In genomic region chr10:71127951-71128331, GRCm38 (mm10) we compare ENCODE assay signal across 19 mouse cellular contexts. TPM values are rescaled to one million over a fixed set of nuclear protein-coding genes. Genes with fewer than 3 reads are reported as not detected.
DNase-seq lines count a peak whose midpoint lies in the region; TF ChIP-seq lines count a peak whose summit lies in the region.
"Had no signal": no experiment of that assay in that cellular context is flagged by ENCODE, and none has a peak within 500 bp of the region (broad histone marks: within the 10 kb centered on the region; RNA-seq: fewer than 3 reads in every experiment).

No protein-coding gene starts in this region.

- peak; percentile 3 for DNase-seq in retina, postnatal 1 day
- no peak for DNase-seq in retina, embryonic 14.5 days (ENCODE audit: low spot score)
- DNase-seq in kidney, adult 18-20 months: peak; percentile 69
- DNase-seq in kidney, postnatal 10 days: peak; percentile 71
- DNase-seq in layer of hippocampus, adult 9-10 months (ENCODE audit: low spot score): no peak
- DNase-seq in cerebellum, adult 2 months: no peak
- no peak for DNase-seq in urinary bladder, postnatal 36 days (ENCODE audit: low spot score in 2 of 2)
- DNase-seq: adrenal gland, postnatal 36 days; cerebellum, adult 8-10 months; gastrocnemius, postnatal 14 days; heart, postnatal 10 days; lung, adult 18-20 months; lung, postnatal 4 days; thymus, postnatal 36 days had no signal

- H3K27ac ChIP-seq in cerebellum, adult 2 months (ENCODE audit: insufficient read depth, low read length): no peak overlapping the region
- H3K27ac ChIP-seq: embryonic facial prominence, embryonic 13.5 days; heart, embryonic 10.5 days; hindbrain, embryonic 12.5 days; limb, embryonic 10.5 days; midbrain, embryonic 12.5 days had no signal

- TF ChIP-seq POLR2A in cerebellum, adult 2 months (IDR thresholded peaks at IDR 0.05; ENCODE audit: borderline replicate concordance, insufficient read depth, low read length): no peak

- H3K4me3 ChIP-seq in cerebellum, adult 2 months (replicated peaks; ENCODE audit: insufficient read depth, low read depth, low read length): no peak overlapping the region
- H3K4me3 ChIP-seq: embryonic facial prominence, embryonic 13.5 days; heart, embryonic 10.5 days; hindbrain, embryonic 12.5 days; limb, embryonic 10.5 days; midbrain, embryonic 12.5 days had no signal

- no peak for TF ChIP-seq CTCF in cerebellum, adult 2 months (IDR thresholded peaks at IDR 0.05; ENCODE audit: borderline replicate concordance, insufficient read depth, low read depth, low read length)

- H3K4me1 ChIP-seq in cerebellum, adult 2 months (ENCODE audit: control insufficient read depth, insufficient read depth, low read length): no peaks in the 10 kb centered on the region
- H3K4me1 ChIP-seq: hindbrain, embryonic 12.5 days; midbrain, embryonic 12.5 days had no signal

- H3K27me3 ChIP-seq in cerebellum, adult 2 months (ENCODE audit: control insufficient read depth, insufficient read depth, low read length): no peaks in the 10 kb centered on the region
- H3K27me3 ChIP-seq: embryonic facial prominence, embryonic 13.5 days; hindbrain, embryonic 12.5 days; midbrain, embryonic 12.5 days had no signal

- 36% methylated on average over 8 of the region's 8 CpGs for WGBS in cerebellum, adult 2 months

RNA-seq across cellular contexts. Expression of gene Bicc1, which starts 31.6 kb away (rescaled TPM):
- 2.6 and 3.3 TPM in 2 replicates for polyA plus RNA-seq in cerebellum, adult 2 months (2012; rRNA removed)

Comparison
In these comparisons a context has a peak if more than half of its experiments do, and no peak if none do; other contexts are left out.
1. DNase-seq: peak in retina, postnatal 1 day (single experiment), kidney, adult 18-20 months (single experiment) and kidney, postnatal 10 days (single experiment); none in retina, embryonic 14.5 days (single experiment), layer of hippocampus, adult 9-10 months (single experiment), cerebellum, adult 2 months (0 of 2) and urinary bladder, postnatal 36 days (0 of 2).